Mouse (Mus musculus) C2C12 (cell line): Measurements from ENCODE around the gene Pgm5. TPM values are rescaled to one million over a fixed set of nuclear protein-coding genes. Genes with fewer than 3 reads are reported as not detected.

ENCODE experiments used
- H3K27me3 ChIP-seq: one replicate; pipeline ENCODE4 v1.6.1; 2011; ENCODE audit not compliant: control insufficient read depth, insufficient read depth, insufficient read length
- H3K36me3 ChIP-seq: one replicate; pipeline ENCODE4 v1.6.1; 2011; ENCODE audit not compliant: control insufficient read depth, insufficient read depth
- H3K4me3 ChIP-seq: one replicate; pipeline ENCODE4 v1.5.1; 2011; ENCODE audit warnings: mild to moderate bottlenecking, control low read depth; ENCODE audit not compliant: poor library complexity, insufficient read depth, severe bottlenecking
- H3K79me2 ChIP-seq: one replicate; pipeline ENCODE4 v1.6.1; 2011; ENCODE audit not compliant: control insufficient read depth, insufficient read depth
- H3K79me3 ChIP-seq: one replicate; pipeline ENCODE4 v1.6.1; 2011; ENCODE audit warnings: low read depth, control low read depth
- H3ac ChIP-seq: one replicate; pipeline ENCODE3; 2011; ENCODE audit warnings: low read depth; ENCODE audit not compliant: control insufficient read depth, insufficient read length
- CEBPB ChIP-seq: IDR thresholded peaks from one replicate; pipeline ENCODE4 v1.6.1; 2011; ENCODE audit warnings: low read depth, mild to moderate bottlenecking, control low read depth, moderate library complexity
- CTCF ChIP-seq: IDR thresholded peaks from one replicate; pipeline ENCODE4 v1.5.1; 2011; ENCODE audit not compliant: control insufficient read depth, insufficient read depth, insufficient read length
- FOSL1 ChIP-seq: IDR thresholded peaks from one replicate; pipeline ENCODE4 v1.8.0; 2011; ENCODE audit warnings: mild to moderate bottlenecking, low read length; ENCODE audit not compliant: poor library complexity, insufficient read depth, severe bottlenecking
- MAX ChIP-seq: IDR thresholded peaks from one replicate; pipeline ENCODE4 v1.6.1; 2011; ENCODE audit warnings: mild to moderate bottlenecking, control low read depth
- MYOD1 ChIP-seq: IDR thresholded peaks from one replicate; pipeline ENCODE4 v1.6.1; 2011; ENCODE audit warnings: low read depth; ENCODE audit not compliant: control insufficient read depth, insufficient read length
- MYOG ChIP-seq: IDR thresholded peaks from one replicate; pipeline ENCODE4 v1.6.1; 2011; ENCODE audit not compliant: control insufficient read depth, insufficient read length; ENCODE audit errors: extremely low read depth
- USF1 ChIP-seq: IDR thresholded peaks from one replicate; pipeline ENCODE4 v1.6.1; 2011; ENCODE audit warnings: low read depth, mild to moderate bottlenecking, control low read depth, moderate library complexity
- long read RNA-seq, 2 experiments: library from polyadenylated mRNA; unstranded; transcript quantifications; one replicate each; pipeline ENCODE4 v2.0.0; 2019 to 2020
- polyA plus RNA-seq: library from polyadenylated mRNA; unstranded; fragments of >200 nt; fragmentation: generic; extraction: Trizol; gene quantifications from one replicate; pipeline ENCODE4 v1.2.1, GENCODE M21; 2012; ENCODE audit warnings: missing spikeins

The Pgm5 gene
- polyA plus RNA-seq: 0.05 TPM
- long read RNA-seq, experiment 1, partial matches to known transcripts: 0 of 1 reads
- long read RNA-seq, experiment 1, other reads (novel, unspliced or antisense): 1 of 1 reads
- long read RNA-seq, experiment 2: 0 reads

DNA sequence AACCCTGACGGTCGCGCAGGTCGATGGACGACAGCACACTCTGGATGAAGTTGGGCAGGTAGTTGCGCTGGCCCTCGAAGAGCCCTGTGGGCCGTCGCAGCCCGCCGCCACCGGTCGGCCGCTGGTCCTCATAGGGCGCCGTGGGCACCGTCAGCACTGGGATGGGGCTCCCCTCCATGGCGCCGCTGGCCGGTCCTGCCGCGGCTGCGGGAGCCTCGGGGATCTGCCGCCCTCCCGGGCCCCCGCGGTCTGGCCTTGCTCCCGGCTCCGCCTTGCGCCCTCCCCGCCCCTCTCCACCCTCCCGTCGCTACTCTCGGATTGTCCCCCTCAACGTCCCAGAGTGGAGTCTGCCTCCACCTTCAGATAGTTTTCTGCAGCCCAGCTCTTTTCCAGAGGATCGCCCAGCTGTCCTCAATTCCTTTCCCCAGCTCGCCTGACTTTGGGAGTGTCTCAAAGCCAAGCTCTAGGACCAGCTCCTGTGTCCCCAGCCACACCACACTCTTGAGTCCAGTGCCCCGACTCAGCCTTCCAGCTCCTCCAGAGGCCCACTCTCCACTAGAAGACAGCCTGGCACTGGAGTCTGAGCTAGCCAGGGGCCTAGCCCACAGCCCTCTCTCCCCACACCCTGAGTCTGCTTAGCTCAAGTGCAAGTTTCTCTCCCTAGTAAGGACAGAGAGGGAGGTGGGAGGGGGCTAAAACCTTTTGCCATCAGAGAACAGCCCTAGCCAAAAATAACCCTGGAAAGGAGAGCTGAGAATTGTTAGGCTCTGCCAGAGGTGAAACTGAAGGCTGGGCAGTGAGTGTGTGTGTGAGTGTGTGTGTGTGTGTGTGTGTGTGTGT is at the start of gene Pgm5:
Gene Pgm5 (minus strand): TSS at position 244 of the 840 bp plus-strand sequence.
- Histone ChIP-seq H3ac (no peak within 1 kb of the TSS), H3K4me3 (no peak within 1 kb of the TSS), H3K79me3 (no peaks in the 10 kb centered on the region), H3K27me3 (peaks cover 8% of the 10 kb centered on the region), H3K36me3 (no peaks in the 10 kb centered on the region), H3K79me2 (no peaks in the 10 kb centered on the region)
- no peak for TF ChIP-seq USF1
- no peak for TF ChIP-seq MAX
- TF ChIP-seq MYOD1: no peak
- no peak for TF ChIP-seq CEBPB
- TF ChIP-seq FOSL1: no peak
- no peak for TF ChIP-seq MYOG

DNA sequence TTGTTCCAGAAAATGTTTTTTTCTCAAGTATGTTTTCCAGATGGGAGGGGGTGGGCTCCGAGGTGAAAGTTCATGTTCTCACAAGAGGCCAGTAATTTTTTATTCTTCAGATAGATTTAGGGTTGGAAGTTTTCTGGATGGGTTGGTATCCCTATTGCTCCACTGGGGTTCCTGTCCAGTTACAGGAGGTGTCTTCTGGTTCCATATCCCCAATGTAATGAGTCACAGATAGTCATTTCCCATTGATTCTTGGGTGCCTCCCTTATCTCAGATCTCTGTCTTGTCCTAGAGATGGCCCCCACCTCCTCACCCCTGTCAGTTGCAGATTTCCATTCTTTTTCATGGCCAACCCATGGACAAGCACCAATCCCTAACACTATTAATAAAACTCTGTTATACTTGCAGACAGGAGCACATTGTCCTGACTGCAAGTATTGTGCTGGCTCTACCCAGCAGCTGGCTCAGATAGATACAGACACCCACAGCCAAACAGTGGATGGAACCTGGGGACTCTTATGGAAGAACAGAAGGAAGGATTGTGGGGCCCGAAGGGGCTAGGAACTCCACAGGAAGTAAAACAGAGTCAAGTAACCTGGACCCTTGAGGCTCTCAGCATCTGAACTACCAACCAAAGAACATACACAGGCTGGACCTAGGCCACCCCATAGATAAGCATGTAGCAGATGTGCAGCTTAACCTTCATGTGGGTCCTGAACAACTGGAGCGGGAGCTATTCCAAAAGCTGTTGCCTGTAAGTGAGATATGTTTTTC is 46.9 kb upstream of the Pgm5 start:
- Histone ChIP-seq H3K4me3 (no peak overlapping the region), H3K36me3 (no peaks in the 10 kb centered on the region), H3K27me3 (no peaks in the 10 kb centered on the region), H3K79me2 (no peaks in the 10 kb centered on the region), H3K79me3 (no peaks in the 10 kb centered on the region), H3ac (no peak overlapping the region)
- TF ChIP-seq MAX (no peak), MYOD1 (no peak), CTCF (no peak), CEBPB (no peak), MYOG (no peak), FOSL1 (no peak), USF1 (no peak)

DNA sequence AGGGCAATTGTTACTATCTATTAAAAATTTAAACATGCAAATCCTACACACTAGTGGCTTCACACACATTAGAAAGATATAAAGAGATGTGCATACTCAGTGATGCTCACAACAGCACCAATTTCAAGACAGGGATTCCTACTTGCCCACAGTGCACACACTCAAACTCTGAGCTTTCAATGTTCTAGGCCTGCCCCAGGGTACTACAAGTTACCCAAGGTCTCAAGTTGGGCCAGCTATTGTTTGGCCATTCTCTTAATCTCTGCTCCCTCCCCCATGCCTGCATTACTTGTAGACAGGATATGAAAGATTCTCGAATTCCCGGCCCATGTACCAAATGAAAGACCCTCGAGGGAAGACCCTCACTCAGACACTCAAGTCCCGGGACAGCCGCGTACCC is 46.0 kb upstream of the Pgm5 start:
- Histone ChIP-seq H3K79me2 (no peaks in the 10 kb centered on the region), H3K36me3 (no peaks in the 10 kb centered on the region), H3K27me3 (no peaks in the 10 kb centered on the region), H3K79me3 (no peaks in the 10 kb centered on the region), H3ac (no peak overlapping the region), H3K4me3 (no peak overlapping the region)
- no peak for TF ChIP-seq MYOD1
- TF ChIP-seq MYOG: no peak
- no peak for TF ChIP-seq USF1
- no peak for TF ChIP-seq MAX
- TF ChIP-seq CEBPB: no peak
- no peak for TF ChIP-seq FOSL1
- TF ChIP-seq CTCF: no peak

DNA sequence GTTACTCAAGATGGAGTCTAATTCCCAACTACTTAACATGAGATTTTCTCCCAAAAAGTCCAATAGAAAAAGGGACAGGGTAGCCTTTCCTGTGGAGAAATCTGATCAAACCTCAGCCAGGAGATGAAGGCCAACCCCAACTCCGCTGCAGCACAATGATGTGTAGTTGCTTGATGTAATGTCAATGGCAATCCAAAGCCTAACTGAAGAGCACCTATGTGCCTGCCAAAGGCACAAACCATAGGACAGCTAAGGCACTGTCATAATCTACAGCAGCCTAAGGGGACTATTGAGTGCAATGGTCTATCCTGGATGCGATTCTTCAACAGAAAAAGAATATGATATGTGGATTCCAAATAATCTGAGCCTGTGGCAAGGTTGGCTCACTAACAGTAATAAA is 41.2 kb upstream of the Pgm5 start:
- Histone ChIP-seq H3ac (no peak overlapping the region), H3K79me3 (no peaks in the 10 kb centered on the region), H3K79me2 (no peaks in the 10 kb centered on the region), H3K4me3 (no peak overlapping the region), H3K27me3 (peaks cover 36% of the 10 kb centered on the region), H3K36me3 (no peaks in the 10 kb centered on the region)
- TF ChIP-seq CTCF: no peak
- TF ChIP-seq USF1: no peak
- TF ChIP-seq MYOG: no peak
- TF ChIP-seq MAX: no peak
- no peak for TF ChIP-seq FOSL1
- no peak for TF ChIP-seq MYOD1
- TF ChIP-seq CEBPB: no peak

DNA sequence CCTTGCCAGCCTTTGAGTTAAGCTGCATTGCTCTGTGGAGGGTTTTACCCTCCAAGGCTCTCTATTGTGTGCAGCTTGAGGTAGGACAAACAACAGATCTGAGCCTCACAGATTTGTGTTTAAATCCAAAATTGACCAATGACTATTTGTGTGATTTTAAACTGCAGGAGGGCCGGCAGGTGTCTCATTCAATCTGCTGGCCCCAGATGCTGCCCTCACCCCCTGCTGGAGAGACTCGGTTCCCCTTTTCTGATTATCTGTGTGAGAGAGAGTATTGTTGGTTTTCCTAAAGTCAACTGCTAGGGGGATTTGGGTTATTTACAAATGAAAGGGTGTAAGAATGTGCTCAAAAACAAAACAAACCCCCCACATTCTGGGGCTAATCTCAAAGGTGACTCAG is 40.6 kb upstream of the Pgm5 start:
- no peaks in the 10 kb centered on the region for H3K36me3 ChIP-seq
- H3ac ChIP-seq: no peak overlapping the region
- H3K27me3 ChIP-seq: peaks cover 42% of the 10 kb centered on the region
- no peaks in the 10 kb centered on the region for H3K79me2 ChIP-seq
- H3K79me3 ChIP-seq: no peaks in the 10 kb centered on the region
- no peak overlapping the region for H3K4me3 ChIP-seq
- TF ChIP-seq MAX (no peak), MYOG (no peak), MYOD1 (no peak), CEBPB (no peak), CTCF (no peak), FOSL1 (no peak), USF1 (no peak)
